Mouse (Mus musculus) thymus, adult 2 months (tissue): ENCODE measurements around the gene Ncoa1. TPM values are rescaled to one million over a fixed set of nuclear protein-coding genes. Genes with fewer than 3 reads are reported as not detected.
A peak's percentile ranks its signal among the peaks of the same experiment; 100 is the strongest.

Experiments used
- DNase-seq: peaks from one replicate; pipeline ENCODE4 v3.0.0; 2021
- H3K27ac ChIP-seq: fragments of 200-500 bp; 2 replicates; pipeline ENCODE4 v1.5.1; 2012; ENCODE audit warnings: low read length, control low read depth; ENCODE audit not compliant: control insufficient read depth, insufficient read depth
- H3K27me3 ChIP-seq: fragments of 200-500 bp; 2 replicates; pipeline ENCODE4 v1.6.1; 2012; ENCODE audit warnings: mild to moderate bottlenecking, low read length, moderate library complexity, mixed read lengths; ENCODE audit not compliant: control insufficient read depth, insufficient read depth
- H3K36me3 ChIP-seq: fragments of 200-500 bp; 2 replicates; pipeline ENCODE4 v1.6.1; 2012; ENCODE audit warnings: mild to moderate bottlenecking, low read length, moderate library complexity; ENCODE audit not compliant: control insufficient read depth, insufficient read depth
- H3K4me1 ChIP-seq: fragments of 200-500 bp; replicated peaks from 2 replicates; pipeline ENCODE4 v1.6.1; 2012; ENCODE audit warnings: low read length; ENCODE audit not compliant: control insufficient read depth, insufficient read depth
- H3K4me3 ChIP-seq: fragments of 200-500 bp; 2 replicates; pipeline ENCODE4 v1.5.1; 2012; ENCODE audit warnings: mild to moderate bottlenecking, low read length, control low read depth, moderate library complexity; ENCODE audit not compliant: control insufficient read depth, insufficient read depth
- CTCF ChIP-seq: fragments of 200-500 bp; IDR thresholded peaks from 2 replicates; pipeline ENCODE4 v1.5.1; 2012; ENCODE audit warnings: mild to moderate bottlenecking, control low read depth, low read length, moderate library complexity, borderline replicate concordance; ENCODE audit not compliant: control insufficient read depth, poor library complexity, insufficient read depth; ENCODE audit errors: extremely low read depth
- POLR2A ChIP-seq: fragments of 200-500 bp; IDR thresholded peaks from 2 replicates; pipeline ENCODE4 v1.6.1; 2012; ENCODE audit warnings: mild to moderate bottlenecking, low read length, control low read depth, moderate library complexity; ENCODE audit not compliant: control insufficient read depth, poor library complexity, insufficient read depth; ENCODE audit errors: extremely low read depth
- WGBS: fragments of 180-500 bp; shearing (Covaris S2); methylation state at CpG from one replicate; pipeline ENCODE4 v1.1.7; 2018; 5-methylcytosine and 5-hydroxymethylcytosine counted together
- polyA plus RNA-seq: library from polyadenylated mRNA; depleted of rRNA; stranded (reverse); fragments of >200 nt; gene quantifications from 2 replicates; pipeline ENCODE4 v1.2.3, GENCODE M21; 2012

Gene Ncoa1
- polyA plus RNA-seq, 1 experiment, result 33.3 TPM

DNA sequence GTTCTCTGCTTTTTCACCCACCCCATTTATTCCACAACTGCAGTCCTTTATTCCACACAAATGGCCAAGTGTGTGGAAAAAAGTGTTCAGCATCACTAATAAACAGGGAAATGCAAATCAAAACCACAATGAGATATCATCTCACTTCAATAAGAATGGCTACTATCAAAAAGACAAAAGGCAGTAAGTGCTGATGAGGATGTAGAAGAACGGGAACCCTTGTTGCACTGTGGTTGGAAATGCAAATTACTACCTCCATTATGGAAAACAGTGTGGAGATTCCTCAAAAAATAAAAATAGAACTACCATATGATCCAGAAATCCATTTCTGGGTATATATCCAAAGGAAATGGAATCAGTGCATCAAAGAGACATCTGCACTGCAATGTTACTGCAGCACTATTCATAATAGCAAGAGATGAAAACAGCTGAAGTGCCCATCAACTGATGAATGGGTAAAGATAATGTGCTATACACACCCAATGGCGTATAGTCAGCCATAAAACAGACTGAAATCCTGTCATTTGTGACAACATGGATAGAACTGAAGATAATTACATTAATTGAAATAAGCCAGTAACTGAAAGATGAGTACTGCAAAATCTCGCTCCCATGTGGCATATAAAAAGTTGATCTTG, 59.2 kb downstream of the Ncoa1 start:
- no peak overlapping the region for H3K27ac ChIP-seq
- whole genome bisulfite sequencing, result 96% methylated on average over 3 of the region's 3 CpGs

DNA sequence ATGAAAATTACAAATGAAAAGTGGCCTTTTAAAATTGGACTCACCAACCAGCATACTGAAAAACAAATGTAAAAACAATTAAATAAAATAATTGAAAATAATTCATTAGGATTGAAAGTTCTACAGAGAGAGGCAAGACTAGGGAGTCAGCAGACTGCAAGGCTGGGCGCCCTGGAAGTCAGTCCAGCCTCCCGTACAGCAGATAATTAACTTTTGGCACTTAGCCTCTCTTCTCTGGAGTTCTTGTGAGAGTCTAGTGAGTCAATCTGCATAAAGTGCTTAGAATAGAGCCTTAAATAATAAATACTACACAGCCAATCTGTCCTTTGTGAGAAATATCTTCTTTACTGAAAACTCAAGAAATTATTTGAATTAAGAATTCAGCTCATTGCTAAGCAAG, 69.9 kb downstream of the Ncoa1 start:
- no peak overlapping the region for H3K4me3 ChIP-seq
- H3K36me3 ChIP-seq, result no peaks in the 10 kb centered on the region
- TF ChIP-seq POLR2A (no peak), CTCF (no peak)
- no peak overlapping the region for H3K27ac ChIP-seq
- DNase-seq, result no peak
- no peaks in the 10 kb centered on the region for H3K4me1 ChIP-seq
- H3K27me3 ChIP-seq, result no peaks in the 10 kb centered on the region
- 95% methylated on average over 2 of the region's 2 CpGs for WGBS

More for the DNA sequence above, 59.2 kb downstream of the Ncoa1 start:
- no peaks in the 10 kb centered on the region for H3K36me3 ChIP-seq
- no peak for DNase-seq
- H3K27me3 ChIP-seq, result no peaks in the 10 kb centered on the region
- TF ChIP-seq CTCF, result no peak
- no peak for TF ChIP-seq POLR2A
- no peaks in the 10 kb centered on the region for H3K4me1 ChIP-seq
- H3K4me3 ChIP-seq, result no peak overlapping the region

DNA sequence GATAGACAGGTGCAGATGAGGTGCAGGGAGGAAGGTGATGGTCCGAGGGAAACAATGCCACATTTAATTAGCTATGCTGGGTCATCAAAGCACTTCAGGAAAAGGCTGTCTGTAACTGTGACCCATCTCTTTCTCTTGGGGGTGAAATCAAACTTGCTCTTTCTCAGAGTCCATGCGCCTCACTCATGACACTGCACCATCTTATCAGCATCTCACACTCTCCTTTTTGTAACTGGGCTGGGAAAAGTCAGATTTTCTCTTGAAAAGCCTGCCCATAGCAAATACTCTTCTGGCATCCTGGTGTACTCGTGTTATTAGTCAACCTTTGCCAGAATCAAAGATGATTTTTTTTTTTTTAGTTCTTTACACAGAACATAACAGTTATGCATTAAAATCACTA, 70.8 kb downstream of the Ncoa1 start:
- H3K27ac ChIP-seq, result no peak overlapping the region
- no peak for DNase-seq
- H3K27me3 ChIP-seq, result no peaks in the 10 kb centered on the region
- 90% methylated on average over 3 of the region's 3 CpGs for WGBS
- H3K4me3 ChIP-seq, result no peak overlapping the region
- no peaks in the 10 kb centered on the region for H3K4me1 ChIP-seq
- no peak for TF ChIP-seq POLR2A
- no peak for TF ChIP-seq CTCF
- H3K36me3 ChIP-seq, result no peaks in the 10 kb centered on the region

DNA sequence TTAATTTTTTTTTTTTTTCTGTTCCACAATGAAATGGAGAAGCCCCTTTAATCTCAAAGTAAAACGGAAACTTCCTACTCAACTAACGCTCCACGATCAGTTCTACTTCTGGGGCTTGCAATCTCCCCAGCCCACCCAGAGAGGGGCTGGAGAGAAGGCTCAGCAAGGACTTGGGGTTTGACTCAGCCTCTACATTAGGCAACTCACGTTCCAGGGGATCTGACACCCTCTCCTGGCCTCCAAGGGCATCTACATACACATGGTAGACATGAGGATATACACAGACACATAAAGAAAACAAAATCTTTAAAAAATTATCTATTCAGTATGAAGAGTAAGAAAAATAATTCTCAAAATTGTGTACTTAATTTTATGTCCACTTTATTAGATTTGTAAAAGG, 73.8 kb downstream of the Ncoa1 start:
- H3K36me3 ChIP-seq, result no peaks in the 10 kb centered on the region
- H3K27ac ChIP-seq, result no peak overlapping the region
- H3K27me3 ChIP-seq, result no peaks in the 10 kb centered on the region
- DNase-seq, result no peak
- TF ChIP-seq POLR2A (no peak), CTCF (no peak)
- H3K4me1 ChIP-seq, result no peaks in the 10 kb centered on the region
- H3K4me3 ChIP-seq, result no peak overlapping the region
- 95% methylated on average over 4 of the region's 4 CpGs for WGBS

DNA sequence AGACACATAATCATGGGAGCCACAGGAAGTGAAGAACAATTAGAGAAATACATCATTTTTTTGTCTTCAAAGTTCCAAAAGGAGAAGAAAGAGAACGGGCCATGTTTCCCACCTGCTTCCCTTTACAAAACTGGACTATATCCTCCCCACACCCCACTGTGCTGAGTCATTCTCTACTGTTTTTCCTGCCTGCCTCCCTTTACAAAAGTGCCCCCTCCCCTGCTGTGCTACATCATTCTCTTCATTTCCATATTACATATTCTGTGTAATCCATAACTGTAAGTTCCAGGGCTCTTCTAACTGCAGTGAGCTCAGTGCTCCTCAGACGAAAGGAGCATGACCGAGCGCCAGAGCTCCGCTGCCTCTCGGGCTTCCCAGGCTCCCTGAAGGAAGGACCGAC, 80.8 kb downstream of the Ncoa1 start:
- TF ChIP-seq POLR2A (no peak), CTCF (no peak)
- DNase-seq, result no peak
- H3K27me3 ChIP-seq, result no peaks in the 10 kb centered on the region
- no peak overlapping the region for H3K27ac ChIP-seq
- H3K4me3 ChIP-seq, result no peak overlapping the region
- no peaks in the 10 kb centered on the region for H3K4me1 ChIP-seq
- no peaks in the 10 kb centered on the region for H3K36me3 ChIP-seq
- 90% methylated on average over 7 of the region's 7 CpGs for WGBS

DNA sequence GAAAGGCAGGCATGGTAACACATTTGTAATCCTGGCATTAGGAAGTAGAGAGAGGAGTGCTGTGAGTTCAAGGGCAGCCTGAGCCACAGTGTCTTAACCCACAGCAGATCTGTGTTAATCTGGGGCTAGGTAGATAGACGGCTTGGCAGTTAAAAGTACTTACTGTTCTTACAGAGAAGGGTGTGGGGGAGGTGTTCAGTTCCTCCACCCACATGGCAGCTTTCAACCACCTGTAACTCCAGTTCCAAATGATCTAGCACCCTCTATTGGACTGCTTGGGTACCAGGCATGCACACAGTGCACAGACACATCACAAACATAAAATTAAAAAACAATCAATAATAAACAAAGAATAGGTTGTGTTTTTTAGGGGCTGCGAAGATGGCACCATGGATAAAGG, 84.4 kb downstream of the Ncoa1 start:
- Histone ChIP-seq H3K36me3 (no peaks in the 10 kb centered on the region), H3K27ac (no peak overlapping the region), H3K27me3 (no peaks in the 10 kb centered on the region), H3K4me1 (no peaks in the 10 kb centered on the region), H3K4me3 (no peak overlapping the region)
- WGBS, result 78% methylated on average over 2 of the region's 2 CpGs
- TF ChIP-seq POLR2A, result no peak
- TF ChIP-seq CTCF, result no peak
- peak; percentile 6 for DNase-seq

DNA sequence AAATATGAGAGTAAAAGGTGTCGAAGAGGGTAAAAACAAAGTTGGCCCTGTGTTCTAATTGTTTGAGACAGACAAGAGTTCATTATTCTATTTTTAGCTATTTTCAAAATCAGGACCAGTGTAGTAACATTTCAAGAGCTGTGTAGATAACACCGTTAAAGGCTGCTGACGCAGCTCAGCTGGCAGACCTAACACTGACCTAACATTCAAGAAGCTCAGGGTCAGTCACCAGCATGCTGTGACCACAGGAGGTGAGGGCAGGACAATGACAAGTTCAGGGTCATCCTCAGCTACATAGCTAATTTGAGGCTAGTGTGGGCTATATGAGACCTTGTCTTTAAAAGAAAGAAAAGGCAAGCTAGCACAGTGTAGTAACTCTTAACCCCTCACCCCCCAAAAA, 84.9 kb downstream of the Ncoa1 start:
- Histone ChIP-seq H3K27ac (no peak overlapping the region), H3K36me3 (no peaks in the 10 kb centered on the region), H3K4me1 (no peaks in the 10 kb centered on the region), H3K4me3 (no peak overlapping the region), H3K27me3 (no peaks in the 10 kb centered on the region)
- 95% methylated on average over 3 of the region's 3 CpGs for WGBS
- no peak for DNase-seq
- TF ChIP-seq CTCF (no peak), POLR2A (no peak)
